Mouse (Mus musculus) hindbrain, embryonic 11.5 days (tissue): ENCODE measurements around the gene Mapk1. TPM values are rescaled to one million over a fixed set of nuclear protein-coding genes. Genes with fewer than 3 reads are reported as not detected.

Experiments
- ATAC-seq: fragments of 200-750 bp; cut with Nextera tagmentation; 2 replicates; pipeline ENCODE4 v1.8.0; 2017; ENCODE audit warnings: mild to moderate bottlenecking, moderate TSS enrichment, moderate library complexity; ENCODE audit not compliant: low FRiP score
- DNase-seq: peaks from one replicate; pipeline ENCODE4 v3.0.0-alpha.2; 2015; ENCODE audit warnings: low spot score
- H3K27ac ChIP-seq: fragments of 300-500 bp; sonication (generic); 2 replicates; pipeline ENCODE4 v1.5.1; 2014; ENCODE audit warnings: mild to moderate bottlenecking, low read depth, low read length
- H3K27me3 ChIP-seq: fragments of 300-500 bp; sonication (generic); 2 replicates; pipeline ENCODE4 v1.6.1; 2014; ENCODE audit warnings: mild to moderate bottlenecking, low read length, moderate library complexity, mixed read lengths; ENCODE audit not compliant: control insufficient read depth, insufficient read depth
- H3K36me3 ChIP-seq: fragments of 300-500 bp; sonication (generic); 2 replicates; pipeline ENCODE4 v1.6.1; 2014; ENCODE audit warnings: mild to moderate bottlenecking, low read length, moderate library complexity, mixed read lengths; ENCODE audit not compliant: control insufficient read depth, insufficient read depth
- H3K4me1 ChIP-seq: fragments of 300-500 bp; sonication (generic); replicated peaks from 2 replicates; pipeline ENCODE4 v1.6.1; 2014; ENCODE audit warnings: low read length, mixed read lengths; ENCODE audit not compliant: control insufficient read depth, insufficient read depth
- H3K4me2 ChIP-seq: fragments of 300-500 bp; sonication (generic); replicated peaks from 2 replicates; pipeline ENCODE4 v1.6.1; 2014; ENCODE audit warnings: mild to moderate bottlenecking, low read depth, low read length
- H3K4me3 ChIP-seq: fragments of 300-500 bp; sonication (generic); 2 replicates; pipeline ENCODE4 v1.5.1; 2014; ENCODE audit warnings: low read depth, low read length
- H3K9ac ChIP-seq: fragments of 300-500 bp; sonication (generic); 2 replicates; pipeline ENCODE4 v1.6.1; 2014; ENCODE audit warnings: low read depth, low read length
- H3K9me3 ChIP-seq: fragments of 300-500 bp; sonication (generic); 2 replicates; pipeline ENCODE4 v1.6.1; 2016; ENCODE audit warnings: low read length; ENCODE audit not compliant: control insufficient read depth
- WGBS: fragments of 180-500 bp; shearing (Covaris S2); extraction: QIAGEN DNeasy Blood & Tissue Kit; methylation state at CpG from one replicate; pipeline ENCODE4 v1.1.7; 2014; 5-methylcytosine and 5-hydroxymethylcytosine counted together
- polyA plus RNA-seq: library from polyadenylated mRNA; unstranded; fragments of >200 nt; fragmentation: Nextera tagmentation; extraction: Ambion mirVana; gene quantifications from 2 replicates; pipeline ENCODE4 v1.2.1, GENCODE M21; 2014

Mapk1 gene
- polyA plus RNA-seq, 1 experiment from 2014 or later = 199 TPM

DNA sequence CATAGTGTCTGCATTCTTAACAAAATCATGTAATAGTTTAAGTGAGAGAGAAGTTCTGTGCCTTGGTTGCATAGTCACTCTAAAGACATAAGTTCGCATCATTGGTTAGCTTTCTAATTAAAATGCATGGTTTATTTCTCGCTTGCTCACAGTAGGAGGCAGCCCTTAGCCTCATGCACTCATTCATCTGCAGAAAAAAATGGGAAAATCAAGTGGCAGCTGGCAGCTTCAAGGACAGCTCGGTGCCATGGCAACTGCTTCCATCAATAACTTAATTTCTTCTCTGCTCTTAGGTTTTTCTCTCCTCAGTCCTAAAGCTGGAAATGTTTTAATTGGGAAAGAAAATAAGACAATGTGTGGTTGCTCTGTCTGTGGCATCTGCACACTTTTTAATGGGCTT is 72.4 kb downstream of the Mapk1 start:
- Histone ChIP-seq H3K4me1 (no peaks in the 10 kb centered on the region), H3K4me3 (no peak overlapping the region), H3K9ac (no peak overlapping the region), H3K36me3 (no peaks in the 10 kb centered on the region), H3K4me2 (no peak overlapping the region), H3K9me3 (no peaks in the 10 kb centered on the region), H3K27ac (no peak overlapping the region), H3K27me3 (no peaks in the 10 kb centered on the region)
- 51% methylated on average over 3 of the region's 3 CpGs for WGBS
- ATAC-seq (peak; percentile 51; the same call in 1 of the 2 replicates), DNase-seq (no peak)

DNA sequence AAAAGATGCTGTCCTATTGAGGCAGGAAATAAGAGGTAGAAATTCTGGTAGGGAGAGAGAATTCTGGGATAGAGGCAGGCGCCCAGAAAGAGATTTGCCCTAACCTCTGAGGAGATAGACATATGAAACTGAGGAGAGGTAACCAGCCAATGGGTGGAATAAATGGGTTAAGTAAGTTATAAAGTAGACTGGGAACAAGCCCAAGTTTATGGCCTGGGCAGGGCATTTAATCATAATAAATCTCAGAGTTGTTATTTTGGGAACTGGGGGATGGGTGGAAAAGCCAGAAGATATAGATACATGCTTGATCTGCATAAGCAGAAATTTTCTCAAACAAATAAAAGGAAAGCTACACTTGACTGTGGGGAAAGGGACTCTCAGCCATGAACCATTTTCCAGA is 79.2 kb downstream of the Mapk1 start:
- WGBS = 78% methylated on average over 1 of the region's 1 CpGs
- Histone ChIP-seq H3K9me3 (no peaks in the 10 kb centered on the region), H3K4me1 (no peaks in the 10 kb centered on the region), H3K4me3 (no peak overlapping the region), H3K9ac (no peak overlapping the region), H3K36me3 (no peaks in the 10 kb centered on the region), H3K27ac (no peak overlapping the region), H3K4me2 (no peak overlapping the region), H3K27me3 (no peaks in the 10 kb centered on the region)
- DNase-seq (no peak), ATAC-seq (no peak)

DNA sequence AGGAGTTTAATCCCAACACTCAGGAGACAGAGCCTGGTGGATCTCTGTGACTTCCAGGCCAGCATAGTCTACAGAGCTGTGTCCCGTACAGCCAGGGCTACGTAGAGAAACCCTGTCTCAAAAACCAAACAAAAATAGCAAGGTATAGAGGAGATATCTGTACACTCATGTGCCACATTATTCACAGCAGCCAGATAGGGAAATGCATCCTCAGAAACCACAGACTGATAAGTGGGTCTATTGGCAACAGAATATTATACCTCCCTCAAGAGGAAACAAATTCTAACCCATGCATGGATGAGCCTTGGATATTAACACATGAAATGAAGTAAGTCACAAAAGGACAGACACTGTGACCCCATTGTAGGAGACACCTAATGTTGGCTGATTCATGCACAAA is 84.4 kb downstream of the Mapk1 start:
- Histone ChIP-seq H3K4me3 (no peak overlapping the region), H3K4me1 (no peaks in the 10 kb centered on the region), H3K4me2 (no peak overlapping the region), H3K36me3 (no peaks in the 10 kb centered on the region), H3K27ac (no peak overlapping the region), H3K9me3 (no peaks in the 10 kb centered on the region), H3K9ac (no peak overlapping the region), H3K27me3 (no peaks in the 10 kb centered on the region)
- WGBS = 85% methylated on average over 2 of the region's 2 CpGs
- ATAC-seq = no peak
- DNase-seq = no peak

DNA sequence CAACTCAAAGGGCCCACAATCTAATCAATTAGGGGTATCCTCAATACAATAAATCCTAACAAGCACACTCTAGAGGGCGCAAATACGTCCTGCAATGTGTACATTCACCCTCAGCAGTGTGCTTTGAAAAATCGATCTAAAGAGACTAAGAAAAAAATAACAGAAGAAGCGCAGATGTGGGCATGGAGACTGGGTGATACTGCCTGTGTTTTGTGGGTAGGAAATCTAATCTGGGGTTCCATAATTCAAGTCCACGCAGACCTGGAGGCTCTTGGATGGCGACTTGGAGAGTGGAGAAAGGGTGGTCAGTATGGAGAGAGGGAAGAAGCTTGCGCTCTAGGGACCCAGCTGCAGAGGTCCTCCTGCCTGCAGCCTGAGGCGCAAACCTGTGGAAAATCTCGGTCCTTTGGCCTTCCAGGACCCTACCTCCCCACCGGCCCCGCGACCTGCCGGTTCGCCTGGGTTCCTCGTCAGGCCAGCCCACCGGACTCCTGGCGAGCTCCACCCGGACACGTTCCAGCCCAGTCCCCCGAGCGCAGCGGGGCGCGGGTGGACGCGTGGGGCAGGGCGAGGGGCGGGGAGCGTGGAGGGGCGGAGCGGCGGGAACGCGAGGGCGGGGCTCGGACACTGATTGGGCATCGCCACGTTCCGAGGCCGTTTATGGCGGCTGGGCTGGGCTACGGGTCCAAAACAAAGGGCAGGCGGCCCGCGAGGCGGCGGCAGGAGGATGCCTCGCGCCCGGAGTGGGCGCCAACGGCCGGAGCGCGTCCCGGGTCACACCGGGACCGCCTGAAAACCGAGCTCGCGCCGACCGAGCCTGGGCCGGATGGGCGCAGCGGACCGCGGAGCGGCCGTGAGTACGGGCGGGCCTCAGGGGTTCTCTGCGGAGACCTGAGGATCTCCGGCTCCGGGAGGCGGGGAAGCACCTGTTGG is 86.6 kb downstream of the Mapk1 start, which contains the start of gene Ypel1:
Gene Ypel1 (plus strand): TSS at position 186 of the 933 bp plus-strand sequence.
- Histone ChIP-seq H3K4me3 (peak within 1 kb of the TSS; percentile 77), H3K36me3 (peaks cover 3% of the 10 kb centered on the region), H3K4me1 (no peaks in the 10 kb centered on the region), H3K27me3 (no peaks in the 10 kb centered on the region), H3K27ac (peak within 1 kb of the TSS; percentile 92), H3K4me2 (peak within 1 kb of the TSS; percentile 64), H3K9ac (peak within 1 kb of the TSS; percentile 92), H3K9me3 (no peaks in the 10 kb centered on the region)
- under 1% methylated on average over 62 of the region's 76 CpGs for WGBS
- DNase-seq (peak; percentile 90), ATAC-seq (peak; percentile 97)

DNA sequence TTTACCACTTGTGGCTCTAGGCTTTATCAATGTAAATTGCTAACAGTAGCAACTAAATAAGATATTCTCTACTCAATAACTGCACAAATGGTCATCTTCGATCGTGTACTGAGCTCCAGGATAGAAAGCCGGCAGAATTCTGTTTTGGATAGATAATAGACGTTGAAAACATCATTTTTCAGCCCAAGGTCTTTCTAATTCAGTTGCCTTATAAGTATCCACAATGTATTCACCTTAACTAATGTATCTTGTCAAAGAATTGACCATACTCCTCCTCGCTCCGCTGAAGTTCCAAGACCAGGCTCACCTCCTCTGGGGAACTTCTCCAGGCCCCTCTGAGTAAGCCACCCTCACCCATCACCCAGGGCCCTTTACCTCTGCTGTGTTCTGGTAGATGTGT is 87.5 kb downstream of the Mapk1 start:
- Histone ChIP-seq H3K36me3 (peaks cover 11% of the 10 kb centered on the region), H3K27ac (no peak overlapping the region), H3K27me3 (no peaks in the 10 kb centered on the region), H3K4me2 (peak overlapping the region; percentile 64), H3K9me3 (no peaks in the 10 kb centered on the region), H3K9ac (peak overlapping the region; percentile 92), H3K4me3 (peak overlapping the region; percentile 77), H3K4me1 (no peaks in the 10 kb centered on the region)
- DNase-seq (peak; percentile 26), ATAC-seq (no peak)
- 53% methylated on average over 6 of the region's 6 CpGs for WGBS

DNA sequence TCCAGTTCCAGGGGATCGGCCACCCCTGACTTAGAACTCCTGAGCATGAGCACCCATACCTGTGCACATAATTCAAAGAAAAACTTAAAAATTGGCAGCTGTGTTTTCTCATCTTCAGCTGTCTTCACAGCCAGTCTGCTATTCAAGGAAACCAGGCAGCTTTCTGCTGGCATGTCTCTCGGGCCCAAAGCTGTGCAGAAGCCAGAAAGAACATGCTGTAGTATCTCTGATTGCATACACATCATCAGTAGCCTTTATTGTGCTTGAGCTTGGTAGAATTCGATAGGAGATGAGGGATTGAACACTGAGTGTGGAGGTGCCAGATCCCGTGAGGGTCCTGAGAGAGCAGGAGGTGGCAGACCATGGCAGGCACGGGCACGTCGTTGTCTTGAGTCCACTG is 89.8 kb downstream of the Mapk1 start:
- H3K27me3 ChIP-seq = no peaks in the 10 kb centered on the region
- H3K9ac ChIP-seq = no peak overlapping the region
- no peak overlapping the region for H3K4me3 ChIP-seq
- no peaks in the 10 kb centered on the region for H3K9me3 ChIP-seq
- DNase-seq = no peak
- WGBS = 93% methylated on average over 7 of the region's 7 CpGs
- H3K4me1 ChIP-seq = no peaks in the 10 kb centered on the region
- ATAC-seq = no peak
- peaks cover 14% of the 10 kb centered on the region for H3K36me3 ChIP-seq
- H3K27ac ChIP-seq = no peak overlapping the region
- no peak overlapping the region for H3K4me2 ChIP-seq

DNA sequence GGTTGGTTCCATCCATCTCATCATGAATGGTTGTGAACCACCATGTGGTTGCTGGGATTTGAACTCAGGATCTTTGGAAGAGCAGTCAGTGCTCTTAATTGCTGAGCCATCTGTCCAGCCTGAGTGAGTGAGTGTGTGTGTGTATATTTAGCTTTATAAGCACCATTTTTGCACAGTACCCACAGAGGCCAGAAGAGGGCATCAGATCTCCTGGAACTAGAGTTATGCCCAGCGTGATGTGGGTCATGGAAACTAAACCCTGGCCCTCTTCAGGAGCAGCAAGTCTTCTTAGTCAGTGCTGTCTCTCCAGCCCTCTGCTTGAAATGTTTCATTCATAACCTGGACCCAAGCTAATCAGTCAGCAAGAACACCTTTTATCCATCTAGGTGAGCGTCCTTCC is 93.1 kb downstream of the Mapk1 start:
- Histone ChIP-seq H3K36me3 (peaks cover 15% of the 10 kb centered on the region), H3K4me3 (no peak overlapping the region), H3K9me3 (no peaks in the 10 kb centered on the region), H3K9ac (no peak overlapping the region), H3K27me3 (no peaks in the 10 kb centered on the region), H3K4me1 (no peaks in the 10 kb centered on the region), H3K27ac (no peak overlapping the region), H3K4me2 (no peak overlapping the region)
- WGBS = 93% methylated on average over 2 of the region's 2 CpGs
- DNase-seq (no peak), ATAC-seq (no peak)

DNA sequence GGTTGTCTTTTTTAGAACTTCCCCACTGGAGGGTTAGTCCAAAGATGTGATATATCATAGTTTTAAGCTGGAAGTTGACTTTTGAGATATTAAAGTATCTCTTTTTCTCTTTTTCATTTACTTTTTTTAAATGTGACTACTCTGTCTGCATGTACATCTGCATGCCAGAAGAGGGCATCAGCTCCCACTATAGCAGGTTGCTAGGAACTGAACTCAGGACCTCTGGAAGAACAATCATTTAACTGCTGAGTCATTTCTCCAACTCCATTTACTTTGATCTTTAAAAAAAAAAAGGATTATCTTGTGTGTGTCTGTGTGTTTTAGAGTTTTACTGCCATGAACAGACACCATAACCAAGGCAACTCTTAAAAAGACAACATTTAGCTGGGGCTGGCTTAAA is 93.7 kb downstream of the Mapk1 start:
- H3K4me2 ChIP-seq = no peak overlapping the region
- no peaks in the 10 kb centered on the region for H3K9me3 ChIP-seq
- H3K27ac ChIP-seq = no peak overlapping the region
- no peak for DNase-seq
- no peak for ATAC-seq
- H3K36me3 ChIP-seq = peaks cover 15% of the 10 kb centered on the region
- H3K4me3 ChIP-seq = no peak overlapping the region
- no peak overlapping the region for H3K9ac ChIP-seq
- H3K27me3 ChIP-seq = no peaks in the 10 kb centered on the region
- H3K4me1 ChIP-seq = no peaks in the 10 kb centered on the region

DNA sequence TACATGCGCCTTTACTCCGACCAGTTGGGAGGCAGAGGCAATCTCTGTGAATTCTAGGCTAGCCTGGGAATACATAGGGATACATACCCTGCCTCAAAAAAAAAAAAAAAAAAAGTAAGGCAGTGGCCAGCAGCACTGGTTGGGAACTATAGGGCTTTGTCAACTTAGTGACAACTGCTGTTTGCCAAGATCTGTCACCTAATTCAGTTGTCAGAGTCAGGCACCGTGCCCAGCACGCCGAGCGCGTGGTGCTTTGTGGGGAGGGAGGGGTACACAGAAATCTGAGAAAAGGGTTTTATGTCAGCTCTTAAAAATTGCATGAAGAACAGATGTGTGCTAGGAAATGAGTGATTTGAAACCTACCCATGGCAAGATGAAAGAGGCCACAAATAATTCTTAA is 94.9 kb downstream of the Mapk1 start:
- Histone ChIP-seq H3K4me1 (no peaks in the 10 kb centered on the region), H3K36me3 (peaks cover 15% of the 10 kb centered on the region), H3K4me2 (no peak overlapping the region), H3K4me3 (no peak overlapping the region), H3K27ac (no peak overlapping the region), H3K27me3 (no peaks in the 10 kb centered on the region), H3K9me3 (no peaks in the 10 kb centered on the region), H3K9ac (no peak overlapping the region)
- 98% methylated on average over 7 of the region's 7 CpGs for WGBS
- DNase-seq (no peak), ATAC-seq (no peak)
